Mouse (Mus musculus) heart, embryonic 14.5 days (tissue): ENCODE measurements around the gene Stx4a. TPM values are rescaled to one million over a fixed set of nuclear protein-coding genes. Genes with fewer than 3 reads are reported as not detected.

Experiments used
- ATAC-seq: fragments of 200-750 bp; cut with Nextera tagmentation; 2 replicates; pipeline ENCODE4 v1.8.0; 2017; ENCODE audit warnings: low read depth, moderate TSS enrichment; ENCODE audit not compliant: insufficient number of reproducible peaks, insufficient read depth, low FRiP score
- H3K27ac ChIP-seq, 2 experiments: fragments of 200-500 bp in 1 of 2; fragments of 300-500 bp in 1 of 2; sonication (generic) in 1 of 2; replicated peaks in 1 of 2; 2 replicates each; pipeline ENCODE4 v1.5.1; 2012 to 2014; ENCODE audit warnings: low read depth in 2 of 2, low read length in 2 of 2, control low read depth in 1 of 2, mild to moderate bottlenecking in 1 of 2, mixed read lengths in 1 of 2; ENCODE audit not compliant: control insufficient read depth in 1 of 2, insufficient read depth in 1 of 2
- H3K27me3 ChIP-seq: fragments of 300-500 bp; sonication (generic); 2 replicates; pipeline ENCODE4 v1.6.1; 2014; ENCODE audit warnings: mild to moderate bottlenecking, low read length, control low read depth; ENCODE audit not compliant: control insufficient read depth, insufficient read depth
- H3K36me3 ChIP-seq: fragments of 300-500 bp; sonication (generic); 2 replicates; pipeline ENCODE4 v1.6.1; 2014; ENCODE audit warnings: mild to moderate bottlenecking, control low read depth, low read length, mixed read lengths; ENCODE audit not compliant: control insufficient read depth, insufficient read depth
- H3K4me1 ChIP-seq, 2 experiments: fragments of 200-500 bp in 1 of 2; fragments of 300-500 bp in 1 of 2; sonication (generic) in 1 of 2; 2 replicates each; pipeline ENCODE4 v1.6.1; 2012 to 2014; ENCODE audit warnings: low read length in 2 of 2, control low read depth in 1 of 2, mixed read lengths in 1 of 2; ENCODE audit not compliant: control insufficient read depth in 2 of 2, insufficient read depth in 2 of 2
- H3K4me2 ChIP-seq: fragments of 300-500 bp; sonication (generic); 2 replicates; pipeline ENCODE4 v1.6.1; 2014; ENCODE audit warnings: mild to moderate bottlenecking, low read length
- H3K4me3 ChIP-seq, 2 experiments: fragments of 200-500 bp in 1 of 2; fragments of 300-500 bp in 1 of 2; sonication (generic) in 1 of 2; 2 replicates each; pipeline ENCODE4 v1.5.1; 2012 to 2014; ENCODE audit warnings: low read length in 2 of 2, mild to moderate bottlenecking in 2 of 2, control low read depth in 1 of 2, low read depth in 1 of 2, moderate library complexity in 1 of 2; ENCODE audit not compliant: control insufficient read depth in 1 of 2, insufficient read depth in 1 of 2
- H3K9ac ChIP-seq: fragments of 300-500 bp; sonication (generic); 2 replicates; pipeline ENCODE4 v1.6.1; 2014; ENCODE audit warnings: mild to moderate bottlenecking, low read length
- H3K9me3 ChIP-seq: fragments of 300-500 bp; sonication (generic); 2 replicates; pipeline ENCODE4 v1.6.1; 2016; ENCODE audit warnings: low read length, control low read depth; ENCODE audit not compliant: control insufficient read depth
- WGBS: fragments of 180-500 bp; shearing (Covaris S2); extraction: QIAGEN DNeasy Blood & Tissue Kit; methylation state at CpG from one replicate; pipeline ENCODE4 v1.1.7; 2014; 5-methylcytosine and 5-hydroxymethylcytosine counted together
- polyA plus RNA-seq: library from polyadenylated mRNA; unstranded; fragments of >200 nt; fragmentation: Nextera tagmentation; extraction: Ambion mirVana; gene quantifications from 2 replicates; pipeline ENCODE4 v1.2.1, GENCODE M21; 2014

The Stx4a gene
- polyA plus RNA-seq, 1 experiment from 2014 or later = 28.8 TPM

- 80% methylated on average over 5 of the region's 5 CpGs for WGBS
- Histone ChIP-seq H3K27me3 (no peaks in the 10 kb centered on the region), H3K9me3 (no peaks in the 10 kb centered on the region), H3K9ac (no peak overlapping the region), H3K4me2 (no peak overlapping the region), H3K27ac (no peak overlapping the region), H3K4me1 (peaks cover 0 to 15% of the 10 kb centered on the region in 2 experiments; a peak in 2 of 4 replicates), H3K4me3 (no peak overlapping the region), H3K36me3 (peaks cover 40% of the 10 kb centered on the region)
- ATAC-seq = no peak
Observed at GRCm38 (mm10) chr7:127870136-127870821, 46.2 kb downstream of the Stx4a start.

DNA sequence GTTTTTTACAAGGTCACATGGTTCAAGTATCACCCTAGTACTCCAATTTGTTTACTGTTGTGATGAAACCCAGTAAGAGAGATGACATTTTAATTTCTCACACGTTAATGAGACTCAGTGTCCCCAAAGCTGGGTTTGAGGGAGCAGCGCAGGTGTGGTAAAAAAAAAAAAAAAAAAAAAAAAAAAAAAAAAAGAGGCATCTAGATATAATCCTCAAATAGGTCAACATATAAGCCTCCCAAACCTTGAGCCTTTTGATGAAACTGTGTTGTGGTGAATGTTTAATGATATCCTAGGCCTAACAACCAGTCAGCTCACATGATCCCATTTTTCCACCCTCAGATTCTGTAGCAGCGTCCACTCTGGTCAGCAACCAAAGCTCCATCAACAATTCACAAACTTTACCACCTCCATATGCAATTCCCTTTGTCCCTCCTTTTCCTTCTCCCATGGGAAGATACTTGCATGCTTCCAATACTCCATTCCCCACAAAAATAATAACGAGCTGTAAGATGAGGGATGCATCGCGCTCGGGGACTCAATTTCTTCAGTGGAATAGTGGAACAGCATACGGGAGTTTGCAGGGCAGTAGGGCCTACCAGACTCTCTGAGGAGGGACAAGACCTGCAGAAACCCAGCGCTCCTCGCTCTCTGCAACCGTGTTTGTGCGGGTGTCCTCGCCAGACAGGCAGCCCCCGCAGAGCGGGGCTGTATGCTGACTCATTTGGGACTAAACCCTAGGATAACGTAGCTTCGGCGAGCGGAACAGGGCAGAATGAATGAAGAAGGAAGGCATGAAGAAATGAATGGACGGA lies 50.9 kb downstream of the Stx4a start:
- peak overlapping the region; percentile 88 to 95 for H3K4me3 ChIP-seq
- H3K4me2 ChIP-seq = peak overlapping the region; percentile 94
- peak overlapping the region; percentile 93 to 97 for H3K27ac ChIP-seq
- H3K36me3 ChIP-seq = peaks cover 35% of the 10 kb centered on the region
- 7% methylated on average over 20 of the region's 20 CpGs for whole genome bisulfite sequencing
- H3K9ac ChIP-seq = peak overlapping the region; percentile 96
- no peak for ATAC-seq
- H3K27me3 ChIP-seq = no peaks in the 10 kb centered on the region
- no peaks in the 10 kb centered on the region for H3K9me3 ChIP-seq
- H3K4me1 ChIP-seq = peaks cover 0 to 21% of the 10 kb centered on the region in 2 experiments; a peak in 2 of 4 replicates

DNA sequence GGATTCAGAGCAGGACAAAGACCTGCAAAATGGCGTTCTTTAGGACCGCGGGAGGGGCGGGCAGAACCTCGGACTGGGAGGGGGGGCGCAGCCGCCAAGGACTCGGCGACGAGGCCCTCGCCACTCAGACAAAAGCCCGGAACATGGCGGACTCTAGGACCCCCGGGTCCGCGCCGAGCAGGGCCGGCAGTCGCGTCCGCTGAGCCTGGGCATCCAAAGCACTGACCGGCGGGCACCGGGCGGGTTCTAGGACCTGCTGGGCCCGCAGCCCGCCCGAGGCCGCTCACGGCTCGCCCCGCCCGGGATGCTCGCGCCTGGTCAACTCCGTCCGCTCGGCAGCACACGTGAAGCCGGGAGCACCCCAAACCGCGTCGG lies 51.5 kb downstream of the Stx4a start:
- H3K36me3 ChIP-seq = peaks cover 38% of the 10 kb centered on the region
- H3K27me3 ChIP-seq = no peaks in the 10 kb centered on the region
- peak overlapping the region; percentile 94 for H3K4me2 ChIP-seq
- peaks cover 0 to 21% of the 10 kb centered on the region in 2 experiments; a peak in 2 of 4 replicates for H3K4me1 ChIP-seq
- under 1% methylated on average over 39 of the region's 43 CpGs for WGBS
- H3K9me3 ChIP-seq = no peaks in the 10 kb centered on the region
- H3K27ac ChIP-seq = peak overlapping the region; percentile 93 to 97
- ATAC-seq = peak; percentile 91
- H3K4me3 ChIP-seq = peak overlapping the region; percentile 88 to 95
- peak overlapping the region; percentile 96 for H3K9ac ChIP-seq

- under 1% methylated on average over 41 of the region's 41 CpGs for WGBS
- ATAC-seq = peak; percentile 88
Observed at GRCm38 (mm10) chr7:127876041-127876466, 52.0 kb downstream of the Stx4a start, which contains the start of gene Zfp646. Gene Zfp646, plus strand, starts transcription at chr7:127876221.

GRCm38 (mm10) chr7:127876467-127877348 lies 52.6 kb downstream of the Stx4a start, which contains the start of gene Zfp668:
Gene Zfp668, minus strand, starts transcription at chr7:127876828.
- H3K27ac ChIP-seq = peak within 1 kb of the TSS; percentile 93 to 97
- ATAC-seq = peak; percentile 55
- peak within 1 kb of the TSS; percentile 88 to 95 for H3K4me3 ChIP-seq
- H3K36me3 ChIP-seq = peaks cover 47% of the 10 kb centered on the region
- WGBS = under 1% methylated on average over 60 of the region's 60 CpGs
- no peaks in the 10 kb centered on the region for H3K9me3 ChIP-seq
- H3K4me2 ChIP-seq = peak within 1 kb of the TSS; percentile 94
- H3K27me3 ChIP-seq = no peaks in the 10 kb centered on the region
- H3K9ac ChIP-seq = peak within 1 kb of the TSS; percentile 96
- peaks cover 0 to 21% of the 10 kb centered on the region in 2 experiments; a peak in 2 of 4 replicates for H3K4me1 ChIP-seq

More at GRCm38 (mm10) chr7:127876041-127876466, 52.0 kb downstream of the Stx4a start, which contains the start of gene Zfp646:
- peaks cover 0 to 21% of the 10 kb centered on the region in 2 experiments; a peak in 2 of 4 replicates for H3K4me1 ChIP-seq
- no peaks in the 10 kb centered on the region for H3K9me3 ChIP-seq
- H3K27me3 ChIP-seq = no peaks in the 10 kb centered on the region
- peak within 1 kb of the TSS; percentile 96 for H3K9ac ChIP-seq
- H3K4me2 ChIP-seq = peak within 1 kb of the TSS; percentile 94
- H3K4me3 ChIP-seq = peak within 1 kb of the TSS; percentile 88 to 95
- H3K36me3 ChIP-seq = peaks cover 40% of the 10 kb centered on the region
- H3K27ac ChIP-seq = peak within 1 kb of the TSS; percentile 93 to 97

DNA sequence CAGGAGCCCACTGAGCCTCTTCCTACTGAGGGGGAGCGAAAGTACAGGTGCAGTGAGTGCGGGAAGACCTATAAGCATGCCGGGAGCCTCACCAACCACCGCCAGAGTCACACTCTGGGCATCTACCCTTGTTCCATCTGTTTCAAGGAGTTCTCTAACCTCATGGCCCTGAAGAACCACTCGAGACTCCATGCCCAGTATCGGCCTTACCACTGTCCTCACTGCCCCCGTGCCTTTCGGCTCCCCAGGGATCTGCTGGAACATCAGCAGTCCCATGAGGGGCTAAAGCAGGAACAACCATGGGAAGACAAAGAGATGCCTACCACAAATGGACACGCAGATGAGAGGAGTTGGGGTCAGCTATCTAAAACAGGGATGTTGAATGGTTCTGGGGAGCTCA lies 55.2 kb downstream of the Stx4a start:
- no peak overlapping the region for H3K27ac ChIP-seq
- H3K4me2 ChIP-seq = no peak overlapping the region
- no peak for ATAC-seq
- no peak overlapping the region for H3K4me3 ChIP-seq
- no peaks in the 10 kb centered on the region for H3K9me3 ChIP-seq
- peaks cover 5 to 28% of the 10 kb centered on the region in 2 experiments; a peak in 2 of 4 replicates for H3K4me1 ChIP-seq
- peaks cover 67% of the 10 kb centered on the region for H3K36me3 ChIP-seq
- no peak overlapping the region for H3K9ac ChIP-seq
- no peaks in the 10 kb centered on the region for H3K27me3 ChIP-seq
- 93% methylated on average over 9 of the region's 9 CpGs for WGBS

GRCm38 (mm10) chr7:127880431-127880830 lies 56.3 kb downstream of the Stx4a start:
- Histone ChIP-seq H3K36me3 (peaks cover 78% of the 10 kb centered on the region), H3K9me3 (no peaks in the 10 kb centered on the region), H3K4me2 (no peak overlapping the region), H3K4me1 (peaks cover 5 to 21% of the 10 kb centered on the region in 2 experiments; a peak in 2 of 4 replicates), H3K27me3 (no peaks in the 10 kb centered on the region), H3K4me3 (no peak overlapping the region), H3K9ac (no peak overlapping the region), H3K27ac (no peak overlapping the region)
- ATAC-seq = no peak
- 79% methylated on average over 12 of the region's 12 CpGs for WGBS
